Mouse (Mus musculus) retina, embryonic 14.5 days (tissue): ENCODE data around the gene AL731706.2.
"Not testable (repeated sequence)": the region's sequence is repeated elsewhere in the genome, so short reads cannot be mapped to it uniquely, and the experiment has no call there.

ENCODE experiments used
- DNase-seq: peaks from one replicate; pipeline ENCODE4 v3.0.0-alpha.2; 2015; ENCODE audit warnings: low spot score

AL731706.2 gene

DNA sequence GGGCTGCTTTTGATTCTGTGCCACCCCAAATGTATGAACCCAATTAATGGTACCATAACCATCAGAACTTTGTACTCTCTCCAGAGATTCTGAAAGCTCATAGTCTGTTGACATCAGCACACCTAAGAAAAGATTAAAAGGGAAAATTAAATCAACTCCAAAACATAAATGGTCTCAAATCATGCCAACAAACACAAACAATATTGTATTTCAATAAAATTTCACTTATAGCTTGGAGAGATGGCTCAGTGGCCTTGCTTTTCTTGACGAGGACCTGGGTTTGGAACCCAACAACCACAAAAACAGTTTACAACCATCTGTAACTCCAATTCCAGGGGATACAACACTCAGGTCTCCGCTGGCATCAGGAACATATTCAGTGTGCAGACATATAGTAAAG is at the start of gene AL731706.2:
TSS of gene AL731706.2 (minus strand) at position 101 of the 400 bp plus-strand sequence.
- no peak for DNase-seq

DNA sequence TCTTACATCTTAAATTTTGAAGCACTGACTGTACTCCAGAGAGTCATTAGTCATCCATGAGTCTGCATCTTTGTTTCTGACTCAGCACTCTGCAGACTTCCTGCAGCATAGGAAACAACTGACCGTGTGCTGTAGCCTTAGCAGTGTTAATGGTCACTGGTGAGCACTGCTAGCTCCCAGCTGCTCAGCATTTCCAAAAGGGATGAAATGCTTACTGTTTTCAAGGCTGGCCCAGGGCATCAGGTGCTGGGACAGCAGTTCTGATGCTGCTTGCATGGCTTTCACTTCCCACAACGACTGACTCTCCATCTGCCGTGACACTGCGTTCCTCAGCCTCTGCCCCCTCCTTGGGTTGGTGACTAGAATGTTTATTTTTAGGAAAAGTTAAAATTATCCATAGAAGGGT is 35.5 kb upstream of the AL731706.2 start:
- no peak for DNase-seq

- DNase-seq = no peak
Observed at GRCm38 (mm10) chr2:136920257-136920993, 34.9 kb upstream of the AL731706.2 start.

- no peak for DNase-seq
Observed at GRCm38 (mm10) chr2:136919433-136919832, 34.0 kb upstream of the AL731706.2 start.

DNA sequence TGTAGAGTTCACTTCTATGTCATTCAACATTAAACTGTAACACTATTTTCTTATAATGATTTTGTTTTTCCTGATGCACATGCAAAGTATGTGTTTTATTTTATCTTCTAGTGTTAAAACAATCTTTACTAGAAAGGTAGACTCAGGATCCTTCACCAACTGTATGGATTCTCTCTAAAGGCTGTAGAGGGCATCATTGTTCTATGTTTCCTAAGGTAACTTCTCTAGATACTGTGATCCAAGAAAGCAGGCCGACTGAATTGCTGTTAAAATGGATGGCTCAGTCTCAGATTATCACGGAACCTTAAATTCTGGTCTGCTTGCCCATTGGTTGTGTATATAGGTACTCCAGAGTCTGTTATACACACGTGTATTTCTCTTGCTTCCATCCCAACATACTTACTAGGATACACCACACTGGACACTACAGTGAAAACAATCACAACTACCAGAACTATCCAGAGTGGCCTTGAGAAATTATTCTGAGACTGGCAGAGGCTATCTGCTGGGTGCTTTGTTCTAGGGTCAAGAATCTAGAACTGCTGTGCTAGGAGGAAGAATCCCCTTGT is 28.9 kb upstream of the AL731706.2 start:
- peak; percentile 58 for DNase-seq

- no peak for DNase-seq
Observed at GRCm38 (mm10) chr2:136913021-136913420, 27.5 kb upstream of the AL731706.2 start.

DNA sequence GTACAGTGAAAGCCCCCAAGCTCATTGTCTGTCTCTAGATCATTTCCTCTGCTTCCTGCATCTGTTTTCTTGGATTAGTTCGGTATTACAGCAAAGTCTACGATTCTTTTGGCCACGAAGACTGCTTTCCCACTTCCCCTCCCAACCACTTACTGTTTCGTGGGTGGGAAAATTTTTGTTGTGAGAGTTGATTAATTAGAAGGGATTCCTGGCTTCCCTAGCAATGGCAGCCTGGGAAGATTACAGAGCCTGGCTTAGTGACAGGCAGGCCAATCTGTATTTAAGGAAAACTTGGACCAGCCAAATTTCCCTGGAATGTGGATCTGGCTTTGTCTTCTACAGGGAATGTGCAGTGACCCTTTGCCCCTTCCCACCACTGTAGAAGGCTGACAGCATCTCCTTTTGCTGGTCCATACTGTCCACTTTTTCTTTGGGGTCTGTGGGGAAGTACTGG is 26.5 kb upstream of the AL731706.2 start:
- peak; percentile 52 for DNase-seq

DNA sequence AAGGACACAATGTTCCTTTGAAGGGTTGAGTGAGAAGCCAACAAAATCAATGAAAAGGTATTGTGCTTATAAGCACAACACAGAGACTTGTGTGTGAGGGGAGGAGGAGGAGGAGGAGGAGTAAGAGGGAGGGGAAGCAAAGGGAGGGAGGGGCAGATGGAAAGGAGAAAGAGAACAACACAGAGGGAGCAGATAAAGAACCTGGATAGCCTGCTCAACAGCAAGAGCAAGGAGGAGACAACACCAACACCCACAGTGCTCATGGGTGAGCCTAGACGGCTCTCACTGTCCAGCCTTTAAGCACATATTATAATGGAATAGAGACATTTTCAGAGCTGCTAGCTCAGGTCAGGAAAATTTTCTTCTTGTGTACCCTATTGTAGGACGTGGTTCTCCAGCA is 23.8 kb upstream of the AL731706.2 start:
- DNase-seq = no peak

DNA sequence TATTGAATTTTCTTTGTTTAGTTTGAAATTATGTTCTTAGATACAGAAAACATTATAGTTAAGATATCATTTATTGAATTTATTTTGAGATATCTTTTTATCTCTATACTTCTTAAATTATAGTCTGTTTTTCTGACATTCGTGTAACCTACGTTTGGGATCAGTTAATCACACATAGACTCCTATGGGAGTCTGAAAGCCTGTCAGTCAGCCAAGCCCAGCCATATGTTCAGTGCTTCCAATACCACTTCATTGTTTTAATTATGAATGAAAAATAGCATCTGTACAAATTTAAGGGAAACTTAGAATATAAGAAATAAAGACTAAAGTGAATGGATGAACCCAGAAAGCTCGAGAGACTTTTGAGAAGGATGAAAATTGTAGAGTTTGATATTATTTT is 23.1 kb upstream of the AL731706.2 start:
- DNase-seq = no peak

GRCm38 (mm10) chr2:136896131-136896530 is 10.7 kb upstream of the AL731706.2 start:
- DNase-seq = no peak

DNA sequence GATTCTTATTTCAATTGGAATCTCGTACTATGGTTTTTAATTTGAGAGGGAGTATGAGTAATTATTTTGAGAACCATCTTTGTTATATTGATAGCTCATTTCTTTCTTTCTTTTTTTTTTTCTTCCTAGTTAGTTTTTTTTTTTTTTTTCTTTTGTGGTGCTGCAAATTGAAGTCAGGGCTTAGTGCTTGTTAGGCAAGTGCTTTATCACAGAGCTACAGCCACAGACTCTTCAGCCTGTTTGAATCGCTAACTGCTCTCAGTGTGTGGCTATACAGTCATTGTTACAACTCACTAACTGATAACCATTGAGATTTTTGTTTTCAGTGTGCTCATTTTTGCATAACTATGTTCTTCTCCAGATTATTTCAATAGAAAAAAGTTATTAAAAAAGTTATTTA is 9.0 kb upstream of the AL731706.2 start:
- no peak for DNase-seq

DNA sequence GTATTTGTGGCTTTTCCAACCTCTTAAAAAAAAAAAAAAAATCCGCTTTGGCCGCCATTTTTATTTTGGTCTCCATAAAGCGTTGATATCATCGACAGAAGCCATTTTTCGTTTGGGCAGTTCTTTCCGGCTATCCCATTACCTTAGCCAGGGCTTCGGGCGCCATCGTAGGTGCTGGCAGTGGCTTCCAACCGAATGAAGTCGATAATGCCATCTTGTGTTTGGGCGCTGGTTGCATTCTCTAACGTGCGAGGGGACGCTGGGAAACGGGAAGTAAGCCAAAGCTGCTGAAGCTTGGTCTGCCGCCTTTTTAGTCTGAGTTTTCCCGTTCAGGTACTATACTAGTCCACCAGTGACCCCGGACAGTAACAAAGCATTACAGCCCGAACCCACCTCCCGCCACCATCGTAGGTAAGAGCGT is 6.5 kb upstream of the AL731706.2 start:
- DNase-seq = peak; percentile 98

GRCm38 (mm10) chr2:136891068-136891950 is 5.8 kb upstream of the AL731706.2 start, which contains the start of the genes Slx4ip, AL731706.1 and Mkks:
Gene Slx4ip (plus strand): TSS chr2:136891218.
Gene AL731706.1 (minus strand): TSS chr2:136891389.
Gene Mkks (minus strand): TSS chr2:136891389.
- DNase-seq = peak; percentile 99

DNA sequence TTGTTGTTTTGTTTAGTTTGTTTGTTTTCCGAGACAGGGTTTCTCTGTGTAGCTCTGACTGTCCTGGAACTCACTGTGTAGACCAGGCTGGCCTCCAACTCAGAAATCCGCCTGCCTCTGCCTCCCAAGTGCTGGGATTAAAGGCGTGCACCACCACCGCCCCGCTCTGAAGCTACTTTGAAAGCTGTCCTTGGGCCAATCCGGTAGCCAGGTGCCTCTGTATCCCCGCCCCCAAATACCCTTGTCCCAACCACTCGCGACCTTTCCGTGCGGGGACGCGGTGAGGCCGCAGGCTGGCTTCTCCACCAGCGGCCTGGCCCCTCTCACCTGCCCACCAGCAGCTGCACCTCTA is 5.2 kb upstream of the AL731706.2 start:
- DNase-seq = not testable (repeated sequence)

DNA sequence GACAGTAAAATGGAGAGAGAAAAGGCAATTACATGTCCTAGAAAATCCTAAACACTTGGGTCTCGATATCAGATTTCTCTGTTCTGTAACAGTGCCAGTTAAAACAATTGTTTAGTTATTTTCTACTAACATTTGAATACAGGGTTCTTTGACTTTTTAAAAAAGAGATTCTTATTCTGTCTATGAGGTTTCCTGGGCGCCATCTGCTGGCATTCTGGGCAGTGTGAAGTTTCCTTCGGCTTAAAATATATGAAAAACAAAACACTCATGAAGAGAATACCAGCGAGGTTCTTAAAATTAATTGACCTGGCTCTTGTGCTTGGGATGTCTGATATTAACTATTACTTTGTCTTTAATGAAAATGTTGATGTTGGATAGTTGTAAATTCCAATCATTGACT is 1.4 kb upstream of the AL731706.2 start:
- peak; percentile 38 for DNase-seq

- DNase-seq = peak; percentile 62
Observed at GRCm38 (mm10) chr2:136854543-136855388, 30.7 kb downstream of the AL731706.2 start.

DNA sequence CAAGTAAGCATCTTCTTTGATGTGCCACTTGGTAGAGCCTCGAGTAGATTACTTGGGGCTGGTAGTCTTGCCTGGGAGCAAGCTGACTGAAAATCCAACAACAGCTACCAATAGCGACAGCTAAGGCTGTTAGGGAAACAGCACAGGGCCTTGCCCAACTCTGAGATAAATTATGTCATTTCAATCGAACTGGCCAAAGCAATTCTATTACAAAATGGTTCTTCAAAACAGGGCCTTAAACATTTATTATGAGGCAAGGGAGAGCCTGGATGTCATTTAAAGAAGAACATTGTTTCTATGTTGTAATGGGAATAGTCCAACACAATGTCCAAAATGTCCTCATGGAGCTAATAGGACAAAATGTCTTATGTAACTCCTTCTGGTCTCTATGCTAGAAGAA is 35.1 kb downstream of the AL731706.2 start:
- no peak for DNase-seq

GRCm38 (mm10) chr2:136837994-136838393 is 47.5 kb downstream of the AL731706.2 start:
- no peak for DNase-seq

- peak; percentile 27 for DNase-seq
Observed at GRCm38 (mm10) chr2:136835882-136836281, 49.6 kb downstream of the AL731706.2 start.
